ENCODE assay signal across 8 mouse cellular contexts in genomic region chr13:35740301-35741039, GRCm38 (mm10).
DNase-seq lines count a peak whose midpoint lies in the region; ATAC-seq and TF ChIP-seq lines count a peak whose summit lies in the region.

No protein-coding gene starts in this region.

- intact Hi-C loops in heart, postnatal 10 days (cut with DNase I): loop anchor here (5.0 kb wide), 1 partner anchor 158 kb away; no protein-coding TSS in a partner anchor

- H3K27ac ChIP-seq in ES-E14 (ENCODE audit: insufficient read depth, low read depth, low read length, poor library complexity, severe bottlenecking): peak overlapping the region; percentile 6; the same call in 1 of the 2 replicates
- no peak overlapping the region for H3K27ac ChIP-seq in forebrain, embryonic 12.5 days

- WGBS in forebrain, embryonic 12.5 days: under 1% methylated on average over 47 of the region's 61 CpGs

- peaks cover 31% of the 10 kb centered on the region for H3K27me3 ChIP-seq in forebrain, embryonic 12.5 days

- peak; percentile 82 for ATAC-seq in forebrain, embryonic 12.5 days (ENCODE audit: low FRiP score)

- H3K4me3 ChIP-seq in ES-E14 (ENCODE audit: insufficient read depth in 1 of 2, low read depth in 1 of 2, low read length in 2 of 2, poor library complexity in 1 of 2, severe bottlenecking in 1 of 2): peak overlapping the region; percentile 74 to 84
- H3K4me3 ChIP-seq in forebrain, embryonic 12.5 days (replicated peaks): peak overlapping the region; percentile 84

- no peaks in the 10 kb centered on the region for H3K9me3 ChIP-seq in ES-E14 (ENCODE audit: control insufficient read depth, insufficient read depth, low read depth, low read length)
- H3K9me3 ChIP-seq in forebrain, embryonic 12.5 days: no peaks in the 10 kb centered on the region

- in situ Hi-C loops in ES-E14 (cut with MboI; ENCODE audit: low sequenced_read_pairs in 2 of 2, unreplicated experiment in 2 of 2): no loop called here

- H3K4me1 ChIP-seq in ES-E14 (ENCODE audit: control insufficient read depth in 2 of 2, insufficient read depth in 2 of 2, low read length in 2 of 2, poor library complexity in 1 of 2): peaks cover 5% of the 10 kb centered on the region in 2 experiments; a peak in 3 of 4 replicates
- H3K4me1 ChIP-seq in forebrain, embryonic 12.5 days: peaks cover 23% of the 10 kb centered on the region

- peak overlapping the region; percentile 76 for H3K9ac ChIP-seq in ES-E14 (ENCODE audit: insufficient read depth, low read depth, low read length, poor library complexity, severe bottlenecking)
- 0 out of 2 replicates have a peak overlapping the region, but pooled peaks have one; percentile 12 for H3K9ac ChIP-seq in forebrain, embryonic 12.5 days

- no peak for DNase-seq in ES-E14 (ENCODE audit: low read depth, low spot score)
- DNase-seq in adrenal gland, postnatal 25 days: peak; percentile 86
- DNase-seq in heart, postnatal 10 days: peak; percentile 85 to 87
- peak; percentile 78 to 94 for DNase-seq in kidney, postnatal 25 days
- DNase-seq in lung, postnatal 4 days: peak; percentile 88 to 94
- peak; percentile 57 for DNase-seq in right cerebral cortex, postnatal 25 days
- peak; percentile 76 to 84 for DNase-seq in urinary bladder, postnatal 36 days (ENCODE audit: low spot score in 2 of 2)

- no peaks in the 10 kb centered on the region for H3K36me3 ChIP-seq in ES-E14 (ENCODE audit: control insufficient read depth, insufficient read depth, low read length, poor library complexity, severe bottlenecking)
- H3K36me3 ChIP-seq in forebrain, embryonic 12.5 days (replicated peaks): no peaks in the 10 kb centered on the region

- peak overlapping the region; percentile 78 for H3K4me2 ChIP-seq in forebrain, embryonic 12.5 days

TF ChIP-seq in ES-E14, 5 proteins besides CTCF, POLR2A, EP300 and RAD21:
- no peak for TF ChIP-seq MAFK (IDR thresholded peaks at IDR 0.05; ENCODE audit: insufficient read depth, low read depth, low read length)
- 0 out of 2 replicates have a peak, but pooled peaks have one; percentile 20 for TF ChIP-seq HCFC1 (IDR thresholded peaks at IDR 0.05; ENCODE audit: borderline replicate concordance, insufficient read depth, low read length)
- TF ChIP-seq ZC3H11A (IDR thresholded peaks at IDR 0.05; ENCODE audit: borderline replicate concordance, low read depth, low read length): no peak
